Comparison of ENCODE assay signal across 9 mouse cellular contexts in the genomic region with DNA sequence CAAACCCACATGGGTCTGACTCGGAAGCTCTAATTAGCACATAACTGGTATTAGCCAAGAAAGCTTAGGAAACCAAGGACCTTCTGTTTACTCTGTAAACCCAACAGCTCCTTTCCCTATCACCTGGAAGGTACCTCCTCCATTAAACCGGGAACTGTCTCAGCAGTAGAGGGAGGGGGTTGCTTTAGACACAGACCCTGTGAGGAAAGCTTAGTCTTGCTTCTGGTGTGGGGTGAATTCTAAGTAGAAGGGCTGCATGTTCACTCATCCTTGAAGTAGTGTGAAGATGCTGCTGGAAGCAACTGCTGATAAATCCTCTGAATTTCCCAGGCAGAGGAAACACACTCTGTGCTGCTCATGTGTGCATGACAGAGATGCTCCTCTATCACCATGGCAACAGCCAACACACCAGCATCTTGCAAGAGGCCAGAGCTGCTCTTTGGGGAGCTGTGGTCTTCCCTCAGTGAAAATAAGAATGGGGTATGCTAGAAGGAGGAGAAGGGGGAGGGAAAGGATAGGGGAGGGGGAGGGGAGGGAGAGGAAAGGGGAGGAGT. TPM values are rescaled to one million over a fixed set of nuclear protein-coding genes. Genes with fewer than 3 reads are reported as not detected.
A peak's percentile ranks its signal among the peaks of the same experiment; 100 is the strongest.
DNase-seq lines count a peak whose midpoint lies in the region; ATAC-seq and TF ChIP-seq lines count a peak whose summit lies in the region.
"Had no signal": no experiment of that assay in that cellular context is flagged by ENCODE, and none has a peak within 500 bp of the region (broad histone marks: within the 10 kb centered on the region; RNA-seq: fewer than 3 reads in every experiment).

No protein-coding gene starts in this region.

- 10% methylated on average over 2 of the region's 2 CpGs for WGBS in hindbrain, embryonic 15.5 days
- 18% methylated on average over 2 of the region's 2 CpGs for WGBS in midbrain, embryonic 16.5 days
- 40% methylated on average over 2 of the region's 2 CpGs for WGBS in liver, postnatal 0 days (ENCODE audit: insufficient replicate concordance)
- 50% methylated on average over 2 of the region's 2 CpGs for WGBS in heart, embryonic 10.5 days

- H3K27me3 ChIP-seq in hindbrain, embryonic 15.5 days = no peaks in the 10 kb centered on the region
- no peaks in the 10 kb centered on the region for H3K27me3 ChIP-seq in midbrain, embryonic 16.5 days (ENCODE audit: control insufficient read depth, insufficient read depth, low read depth, low read length)
- peaks cover 5% of the 10 kb centered on the region; the same call in 1 of the 2 replicates for H3K27me3 ChIP-seq in liver, postnatal 0 days (ENCODE audit: insufficient read depth, low read length)
- H3K27me3 ChIP-seq in heart, embryonic 10.5 days (ENCODE audit: insufficient read depth, poor library complexity, severe bottlenecking) = peaks cover 9% of the 10 kb centered on the region; the same call in 1 of the 2 replicates

- peak overlapping the region; percentile 22 for H3K4me2 ChIP-seq in hindbrain, embryonic 15.5 days
- H3K4me2 ChIP-seq in midbrain, embryonic 16.5 days (ENCODE audit: low read length) = peak overlapping the region; percentile 38
- H3K4me2 ChIP-seq in liver, postnatal 0 days (ENCODE audit: low read depth, low read length) = no peak overlapping the region

- peak overlapping the region; percentile 91 for H3K27ac ChIP-seq in hindbrain, embryonic 15.5 days (replicated peaks)
- H3K27ac ChIP-seq in midbrain, embryonic 16.5 days (ENCODE audit: low read length) = peak overlapping the region; percentile 92
- no peak overlapping the region for H3K27ac ChIP-seq in liver, postnatal 0 days (ENCODE audit: low read depth)
- no peak overlapping the region for H3K27ac ChIP-seq in heart, embryonic 10.5 days
- H3K27ac ChIP-seq: macrophage had no signal

- no peak for TF ChIP-seq CTCF in liver, postnatal 0 days (IDR thresholded peaks at IDR 0.05; ENCODE audit: low read depth)

- H3K9ac ChIP-seq in hindbrain, embryonic 15.5 days = no peak overlapping the region
- H3K9ac ChIP-seq in midbrain, embryonic 16.5 days (ENCODE audit: low read depth, low read length) = peak overlapping the region; percentile 47; the same call in 1 of the 2 replicates
- no peak overlapping the region for H3K9ac ChIP-seq in liver, postnatal 0 days (replicated peaks)

- no peaks in the 10 kb centered on the region for H3K9me3 ChIP-seq in hindbrain, embryonic 15.5 days
- no peaks in the 10 kb centered on the region for H3K9me3 ChIP-seq in midbrain, embryonic 16.5 days (replicated peaks; ENCODE audit: control insufficient read depth, low read length, poor library complexity, severe bottlenecking)
- no peaks in the 10 kb centered on the region for H3K9me3 ChIP-seq in liver, postnatal 0 days (ENCODE audit: low read length)
- H3K9me3 ChIP-seq in heart, embryonic 10.5 days = no peaks in the 10 kb centered on the region

- no peak for TF ChIP-seq EP300 in liver, postnatal 0 days (IDR thresholded peaks at IDR 0.05; ENCODE audit: low read depth)

- H3K4me3 ChIP-seq in hindbrain, embryonic 15.5 days = no peak overlapping the region
- no peak overlapping the region for H3K4me3 ChIP-seq in midbrain, embryonic 16.5 days (ENCODE audit: low read depth, low read length)
- H3K4me3 ChIP-seq in liver, postnatal 0 days (ENCODE audit: low read depth, low read length) = no peak overlapping the region
- no peak overlapping the region for H3K4me3 ChIP-seq in heart, embryonic 10.5 days

- peaks cover 50% of the 10 kb centered on the region for H3K4me1 ChIP-seq in hindbrain, embryonic 15.5 days (replicated peaks)
- H3K4me1 ChIP-seq in midbrain, embryonic 16.5 days (ENCODE audit: control insufficient read depth, insufficient read depth, low read length) = peaks cover 38% of the 10 kb centered on the region
- no peaks in the 10 kb centered on the region for H3K4me1 ChIP-seq in liver, postnatal 0 days (ENCODE audit: insufficient read depth)
- peaks cover 7% of the 10 kb centered on the region for H3K4me1 ChIP-seq in heart, embryonic 10.5 days

- no peaks in the 10 kb centered on the region for H3K36me3 ChIP-seq in hindbrain, embryonic 15.5 days
- no peaks in the 10 kb centered on the region for H3K36me3 ChIP-seq in midbrain, embryonic 16.5 days (ENCODE audit: control insufficient read depth, insufficient read depth, low read length)
- H3K36me3 ChIP-seq in liver, postnatal 0 days (replicated peaks; ENCODE audit: insufficient read depth, low read length) = no peaks in the 10 kb centered on the region
- H3K36me3 ChIP-seq in heart, embryonic 10.5 days = no peaks in the 10 kb centered on the region

- ATAC-seq in hindbrain, embryonic 15.5 days (ENCODE audit: low FRiP score, low read depth) = peak; percentile 91
- ATAC-seq in midbrain, embryonic 16.5 days = peak; percentile 95
- no peak for ATAC-seq in liver, postnatal 0 days

- DNase-seq in NIH3T3 (ENCODE audit: low read depth) = peak; percentile 37
- DNase-seq in embryo, embryonic 10.5 days (ENCODE audit: low spot score) = peak; percentile 64
- DNase-seq in thymus, postnatal 25 days = no peak
- no peak for DNase-seq in liver, postnatal 0 days
- no peak for DNase-seq in c-Kit-positive CD71-positive TER-119-positive erythroid progenitor cells, embryonic 14.5 days (ENCODE audit: low spot score)
- no peak for DNase-seq in heart, embryonic 10.5 days (ENCODE audit: low spot score)

RNA-seq across cellular contexts. Expression of a gene that starts 8.4 kb away (rescaled TPM):
- polyA plus RNA-seq in hindbrain, embryonic 15.5 days (2015; fragmentation: Nextera tagmentation; extraction: Ambion mirVana) = 61.3 and 61.7 TPM in 2 replicates
- 45.1 and 59.3 TPM in 2 replicates for polyA plus RNA-seq in midbrain, embryonic 16.5 days (2015; fragmentation: Nextera tagmentation; extraction: Ambion mirVana)
- polyA plus RNA-seq in liver, postnatal 0 days (2015; fragmentation: Nextera tagmentation; extraction: Ambion mirVana) = 0.20 and 0.21 TPM in 2 replicates
- 0.49 and 0.74 TPM in 2 replicates for polyA plus RNA-seq in heart, embryonic 10.5 days (2016; fragmentation: Nextera tagmentation; extraction: Ambion mirVana)
- polyA plus RNA-seq: macrophage had no signal

Comparison
In these comparisons a context has a peak if more than half of its experiments do, and no peak if none do; other contexts are left out.
1. DNase-seq: peak in NIH3T3 (single experiment) and embryo, embryonic 10.5 days (single experiment); none in thymus, postnatal 25 days (single experiment), liver, postnatal 0 days (single experiment), c-Kit-positive CD71-positive TER-119-positive erythroid progenitor cells, embryonic 14.5 days (single experiment) and heart, embryonic 10.5 days (single experiment).
2. H3K27ac ChIP-seq: peak in hindbrain, embryonic 15.5 days (single experiment) and midbrain, embryonic 16.5 days (single experiment); none in liver, postnatal 0 days (single experiment) and heart, embryonic 10.5 days (single experiment).
3. RNA of a gene that starts 8.4 kb away (polyA plus RNA-seq): 61.3 to 61.7 TPM in hindbrain, embryonic 15.5 days and 45.1 to 59.3 TPM in midbrain, embryonic 16.5 days; 0.49 to 0.74 TPM in heart, embryonic 10.5 days and 0.20 to 0.21 TPM in liver, postnatal 0 days; every median in the first group is over 10 times any median in the second.